Mouse (Mus musculus) stomach, embryonic 16.5 days (tissue): Measurements from ENCODE around the gene Ctdnep1. TPM values are rescaled to one million over a fixed set of nuclear protein-coding genes. Genes with fewer than 3 reads are reported as not detected.

Experiments
- ATAC-seq: fragments of 200-750 bp; cut with Nextera tagmentation; 2 replicates; pipeline ENCODE4 v1.8.0; 2017; ENCODE audit warnings: moderate number of reproducible peaks, moderate TSS enrichment; ENCODE audit not compliant: insufficient read depth, low FRiP score
- H3K27ac ChIP-seq: fragments of 300-500 bp; sonication (generic); 2 replicates; pipeline ENCODE4 v1.5.1; 2014; ENCODE audit warnings: low read length
- H3K27me3 ChIP-seq: fragments of 300-500 bp; sonication (generic); 2 replicates; pipeline ENCODE4 v1.6.1; 2014; ENCODE audit warnings: low read length, control low read depth, mixed read lengths; ENCODE audit not compliant: control insufficient read depth, insufficient read depth
- H3K36me3 ChIP-seq: fragments of 300-500 bp; sonication (generic); 2 replicates; pipeline ENCODE4 v1.6.1; 2014; ENCODE audit warnings: low read length; ENCODE audit not compliant: control insufficient read depth, insufficient read depth
- H3K4me1 ChIP-seq: fragments of 300-500 bp; sonication (generic); 2 replicates; pipeline ENCODE4 v1.6.1; 2014; ENCODE audit warnings: low read length, control low read depth, mixed read lengths; ENCODE audit not compliant: control insufficient read depth, insufficient read depth
- H3K4me2 ChIP-seq: fragments of 300-500 bp; sonication (generic); 2 replicates; pipeline ENCODE4 v1.6.1; 2014; ENCODE audit warnings: low read depth, low read length, mixed read lengths
- H3K4me3 ChIP-seq: fragments of 300-500 bp; sonication (generic); replicated peaks from 2 replicates; pipeline ENCODE4 v1.5.1; 2014; ENCODE audit warnings: mild to moderate bottlenecking, low read length
- H3K9ac ChIP-seq: fragments of 300-500 bp; sonication (generic); 2 replicates; pipeline ENCODE4 v1.6.1; 2014; ENCODE audit warnings: low read length
- H3K9me3 ChIP-seq: fragments of 300-500 bp; sonication (generic); replicated peaks from 2 replicates; pipeline ENCODE4 v1.6.1; 2016; ENCODE audit warnings: low read length, control low read depth; ENCODE audit not compliant: control insufficient read depth
- WGBS: fragments of 180-500 bp; shearing (Covaris S2); extraction: QIAGEN DNeasy Blood & Tissue Kit; methylation state at CpG from one replicate; pipeline ENCODE4 v1.1.7; 2014; 5-methylcytosine and 5-hydroxymethylcytosine counted together
- microRNA counts: library from miRNA; unstranded; fragments of <30 nt; microRNA quantifications from one replicate; lab custom pipeline; 2016
- microRNA-seq: library from miRNA; unstranded; fragments of <30 nt; microRNA quantifications from one replicate; pipeline ENCODE4, GENCODE M21; 2016
- polyA plus RNA-seq: library from polyadenylated mRNA; unstranded; fragments of >200 nt; fragmentation: Nextera tagmentation; extraction: Ambion mirVana; gene quantifications from 2 replicates; pipeline ENCODE4 v1.2.1, GENCODE M21; 2015

Ctdnep1 gene
- polyA plus RNA-seq, 1 experiment from 2014 or later = 17.5 TPM

DNA sequence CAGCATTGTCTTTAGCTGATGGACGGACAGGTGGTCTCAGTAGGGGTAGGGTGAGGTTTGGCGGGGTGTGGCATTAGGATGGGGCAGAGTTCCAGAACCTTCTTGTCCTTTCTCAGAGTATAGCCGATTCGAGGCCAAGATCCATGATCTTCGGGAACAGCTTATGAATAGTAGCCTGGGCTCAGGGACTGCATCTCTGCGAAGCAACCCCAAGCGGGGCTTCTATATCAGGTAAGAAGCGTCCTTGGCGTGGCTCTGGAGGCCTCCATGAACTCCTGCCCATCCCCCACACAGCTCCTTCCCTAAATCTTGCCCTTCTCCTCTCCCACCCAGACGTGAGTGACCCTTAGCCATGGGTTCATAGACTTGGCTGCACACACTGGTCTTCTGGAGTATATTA lies 58.7 kb downstream of the Ctdnep1 start:
- no peaks in the 10 kb centered on the region for H3K9me3 ChIP-seq
- no peak overlapping the region for H3K4me3 ChIP-seq
- H3K4me1 ChIP-seq = no peaks in the 10 kb centered on the region
- H3K36me3 ChIP-seq = no peaks in the 10 kb centered on the region
- H3K4me2 ChIP-seq = no peak overlapping the region
- H3K27me3 ChIP-seq = no peaks in the 10 kb centered on the region
- no peak overlapping the region for H3K9ac ChIP-seq
- WGBS = 91% methylated on average over 10 of the region's 10 CpGs
- H3K27ac ChIP-seq = no peak overlapping the region
- ATAC-seq = no peak

GRCm38 (mm10) chr11:70040184-70040583 lies 59.2 kb downstream of the Ctdnep1 start:
- Histone ChIP-seq H3K9me3 (no peaks in the 10 kb centered on the region), H3K27ac (no peak overlapping the region), H3K9ac (no peak overlapping the region), H3K36me3 (no peaks in the 10 kb centered on the region), H3K4me1 (no peaks in the 10 kb centered on the region), H3K27me3 (no peaks in the 10 kb centered on the region), H3K4me2 (no peak overlapping the region), H3K4me3 (no peak overlapping the region)
- 83% methylated on average over 7 of the region's 7 CpGs for WGBS
- ATAC-seq = no peak

MicroRNA genes within 50 kb of the gene (microRNA counts, 519-probe panel; counts per million panel counts)
- not detected for microRNA mmu-miR-324-3p (lab: Ali Mortazavi, UCI)
- 3,002 counts per million, percentile 69 among the panel's probes with 10 or more counts for microRNA mmu-miR-324-5p (lab: Ali Mortazavi, UCI)

Small RNA genes within 50 kb of the gene (microRNA-seq; reads per million reads assigned to microRNA genes)
- gene Gm44349 (not detected), gene Mir324 (2,177 reads per million, percentile 84 among the genes with 10 or more reads in this experiment)

Other genes with a start within 250 kb of the Ctdnep1 start
- 17.7 and 20.6 TPM in 2 replicates for gene Polr2a, start 222.5 kb upstream of the Ctdnep1 start, polyA plus RNA-seq
- gene Slc35g3, start 219.2 kb upstream of the Ctdnep1 start, polyA plus RNA-seq = 0.17 TPM in 1 of 2 replicates, not detected in the other
- 3.4 TPM in 2 replicates for gene Zbtb4, start 215.2 kb upstream of the Ctdnep1 start, polyA plus RNA-seq
- gene Chrnb1, start 185.2 kb upstream of the Ctdnep1 start, polyA plus RNA-seq = 5.3 and 10.3 TPM in 2 replicates
- 1.8 and 2.5 TPM in 2 replicates for gene Fgf11, start 179.3 kb upstream of the Ctdnep1 start, polyA plus RNA-seq
- gene Tmem102, start 175.5 kb upstream of the Ctdnep1 start, polyA plus RNA-seq = 14.2 and 15.0 TPM in 2 replicates
- gene Gm39566, start 165.9 kb upstream of the Ctdnep1 start, polyA plus RNA-seq = 0.03 TPM in 1 of 2 replicates, not detected in the other
- gene Spem2, start 162.7 kb upstream of the Ctdnep1 start, polyA plus RNA-seq = not detected in 2 replicates
- not detected in 2 replicates for gene Spem1, start 159.0 kb upstream of the Ctdnep1 start, polyA plus RNA-seq
- gene Nlgn2, start 143.4 kb upstream of the Ctdnep1 start, polyA plus RNA-seq = 5.3 and 6.4 TPM in 2 replicates
- 377 and 401 TPM in 2 replicates for gene Tmem256, start 142.6 kb upstream of the Ctdnep1 start, polyA plus RNA-seq
- 85.1 and 98.5 TPM in 2 replicates for gene Plscr3, start 134.8 kb upstream of the Ctdnep1 start, polyA plus RNA-seq
- 15.3 and 19.1 TPM in 2 replicates for gene Tnk1, start 122.4 kb upstream of the Ctdnep1 start, polyA plus RNA-seq
- gene Tmem95, start 103.1 kb upstream of the Ctdnep1 start, polyA plus RNA-seq = not detected in 2 replicates
- gene Kctd11, start 99.8 kb upstream of the Ctdnep1 start, polyA plus RNA-seq = 15.1 and 24.7 TPM in 2 replicates
- gene Acap1, start 85.6 kb upstream of the Ctdnep1 start, polyA plus RNA-seq = 4.0 and 5.1 TPM in 2 replicates
- gene 2810408A11Rik, start 80.2 kb upstream of the Ctdnep1 start, polyA plus RNA-seq = 4.9 TPM in 2 replicates
- gene Neurl4, start 80.1 kb upstream of the Ctdnep1 start, polyA plus RNA-seq = 7.5 TPM in 2 replicates
- 61.6 and 63.4 TPM in 2 replicates for gene Gps2, start 67.3 kb upstream of the Ctdnep1 start, polyA plus RNA-seq
- 1,516 and 1,535 TPM in 2 replicates for gene Eif5a, start 59.2 kb upstream of the Ctdnep1 start, polyA plus RNA-seq
- gene Ybx2, start 45.4 kb upstream of the Ctdnep1 start, polyA plus RNA-seq = 2.9 and 3.8 TPM in 2 replicates
- 38.3 and 39.1 TPM in 2 replicates for gene Slc2a4, start 33.0 kb upstream of the Ctdnep1 start, polyA plus RNA-seq
- gene Cldn7, start 16.4 kb upstream of the Ctdnep1 start, polyA plus RNA-seq = 397 and 438 TPM in 2 replicates
- 102 and 103 TPM in 2 replicates for gene Elp5, start 1.4 kb downstream of the Ctdnep1 start, polyA plus RNA-seq
- gene Gabarap, start 10.0 kb downstream of the Ctdnep1 start, polyA plus RNA-seq = 485 and 494 TPM in 2 replicates
- 44.3 and 47.9 TPM in 2 replicates for gene Phf23, start 14.6 kb downstream of the Ctdnep1 start, polyA plus RNA-seq
- 17.7 and 22.3 TPM in 2 replicates for gene Dvl2, start 19.4 kb downstream of the Ctdnep1 start, polyA plus RNA-seq
- gene Acadvl, start 34.3 kb downstream of the Ctdnep1 start, polyA plus RNA-seq = 115 and 119 TPM in 2 replicates
- 8.4 and 9.0 TPM in 2 replicates for gene Dlg4, start 35.8 kb downstream of the Ctdnep1 start, polyA plus RNA-seq
- gene Asgr1, start 72.9 kb downstream of the Ctdnep1 start, polyA plus RNA-seq = 0.31 TPM in 1 of 2 replicates, not detected in the other
- 0.71 and 0.72 TPM in 2 replicates for gene Asgr2, start 111.5 kb downstream of the Ctdnep1 start, polyA plus RNA-seq
- gene Mgl2, start 149.2 kb downstream of the Ctdnep1 start, polyA plus RNA-seq = 1.4 and 1.6 TPM in 2 replicates
- gene Clec10a, start 175.0 kb downstream of the Ctdnep1 start, polyA plus RNA-seq = 1.1 and 1.3 TPM in 2 replicates
- 1.5 and 1.9 TPM in 2 replicates for gene Slc16a11, start 231.6 kb downstream of the Ctdnep1 start, polyA plus RNA-seq
- gene Slc16a13, start 239.9 kb downstream of the Ctdnep1 start, polyA plus RNA-seq = 9.4 and 10.5 TPM in 2 replicates
- gene Bcl6b, start 248.6 kb downstream of the Ctdnep1 start, polyA plus RNA-seq = 12.1 and 13.9 TPM in 2 replicates